Mouse (Mus musculus) neutrophil, adult 5-6 weeks (primary cell): ENCODE measurements around the gene Spint5. TPM values are rescaled to one million over a fixed set of nuclear protein-coding genes. Genes with fewer than 3 reads are reported as not detected.

ENCODE experiments used
- total RNA-seq: library from RNA; stranded (forward); fragments of 200-1000 nt; gene quantifications from 2 replicates; pipeline ENCODE4 v1.2.3, GENCODE M21; 2017

Spint5 gene
- total RNA-seq, 1 experiment from 2014 or later, result not detected

Other genes with a start within 250 kb of the Spint5 start
- not detected in 2 replicates for gene Trp53tg5, start 241.6 kb upstream of the Spint5 start, total RNA-seq
- 1.3 and 2.3 TPM in 2 replicates for gene Dbndd2, start 229.2 kb upstream of the Spint5 start, total RNA-seq
- 26.2 and 29.7 TPM in 2 replicates for gene Pigt, start 217.8 kb upstream of the Spint5 start, total RNA-seq
- not detected in 2 replicates for gene Wfdc2, start 152.9 kb upstream of the Spint5 start, total RNA-seq
- not detected in 2 replicates for gene Spint3, start 141.8 kb upstream of the Spint5 start, total RNA-seq
- not detected in 2 replicates for gene Wfdc6a, start 129.9 kb upstream of the Spint5 start, total RNA-seq
- not detected in 2 replicates for gene Eppin, start 121.7 kb upstream of the Spint5 start, total RNA-seq
- not detected in 2 replicates for gene Wfdc6b, start 101.8 kb upstream of the Spint5 start, total RNA-seq
- gene Wfdc8, start 101.7 kb upstream of the Spint5 start, total RNA-seq, result not detected in 2 replicates
- gene Wfdc16, start 76.5 kb upstream of the Spint5 start, total RNA-seq, result not detected in 2 replicates
- gene Wfdc10, start 59.3 kb upstream of the Spint5 start, total RNA-seq, result not detected in 2 replicates
- gene Wfdc9, start 58.7 kb upstream of the Spint5 start, total RNA-seq, result not detected in 2 replicates
- not detected in 2 replicates for gene Wfdc11, start 41.2 kb upstream of the Spint5 start, total RNA-seq
- not detected in 2 replicates for gene Wfdc13, start 30.2 kb upstream of the Spint5 start, total RNA-seq
- gene Spint4, start 16.8 kb upstream of the Spint5 start, total RNA-seq, result not detected in 2 replicates
- gene Wfdc3, start 30.6 kb downstream of the Spint5 start, total RNA-seq, result 0.58 TPM in 1 of 2 replicates, not detected in the other
- 20.0 and 26.7 TPM in 2 replicates for gene Dnttip1, start 30.7 kb downstream of the Spint5 start, total RNA-seq
- 2.8 and 3.7 TPM in 2 replicates for gene Ube2c, start 54.6 kb downstream of the Spint5 start, total RNA-seq
- gene Tnnc2, start 64.7 kb downstream of the Spint5 start, total RNA-seq, result not detected in 2 replicates
- gene Snx21, start 70.5 kb downstream of the Spint5 start, total RNA-seq, result 1.6 and 2.6 TPM in 2 replicates
- 35.4 and 39.3 TPM in 2 replicates for gene Acot8, start 89.6 kb downstream of the Spint5 start, total RNA-seq
- gene Zswim3, start 89.8 kb downstream of the Spint5 start, total RNA-seq, result 3.8 and 3.9 TPM in 2 replicates
- gene Zswim1, start 107.4 kb downstream of the Spint5 start, total RNA-seq, result 1.8 and 2.9 TPM in 2 replicates
- not detected in 2 replicates for gene Spata25, start 113.2 kb downstream of the Spint5 start, total RNA-seq
- 314 and 340 TPM in 2 replicates for gene Ctsa, start 117.6 kb downstream of the Spint5 start, total RNA-seq
- gene Neurl2, start 118.2 kb downstream of the Spint5 start, total RNA-seq, result 1.4 and 4.1 TPM in 2 replicates
- 8.0 and 11.2 TPM in 2 replicates for gene Pltp, start 142.4 kb downstream of the Spint5 start, total RNA-seq
- gene Pcif1, start 164.0 kb downstream of the Spint5 start, total RNA-seq, result 59.3 and 66.9 TPM in 2 replicates
- gene Zfp335, start 196.5 kb downstream of the Spint5 start, total RNA-seq, result 28.2 and 30.4 TPM in 2 replicates
- 611 and 622 TPM in 2 replicates for gene Mmp9, start 225.5 kb downstream of the Spint5 start, total RNA-seq
- gene Slc12a5, start 245.5 kb downstream of the Spint5 start, total RNA-seq, result 0.98 and 1.7 TPM in 2 replicates